Mouse (Mus musculus) testis, adult 2 months (tissue): Measurements from ENCODE around the gene Dock9.

Experiments used
- CTCF ChIP-seq: fragments of 200-500 bp; IDR thresholded peaks from 2 replicates; pipeline ENCODE4 v1.5.1; 2012; ENCODE audit warnings: low read depth, mild to moderate bottlenecking, inconsistent platforms, low read length, moderate library complexity; ENCODE audit not compliant: control insufficient read depth, insufficient read depth, insufficient replicate concordance
- POLR2A ChIP-seq: fragments of 200-500 bp; IDR thresholded peaks from 2 replicates; pipeline ENCODE4 v1.6.1; 2012; ENCODE audit warnings: low read depth, mild to moderate bottlenecking, inconsistent platforms, low read length, moderate library complexity; ENCODE audit not compliant: control insufficient read depth

DNA sequence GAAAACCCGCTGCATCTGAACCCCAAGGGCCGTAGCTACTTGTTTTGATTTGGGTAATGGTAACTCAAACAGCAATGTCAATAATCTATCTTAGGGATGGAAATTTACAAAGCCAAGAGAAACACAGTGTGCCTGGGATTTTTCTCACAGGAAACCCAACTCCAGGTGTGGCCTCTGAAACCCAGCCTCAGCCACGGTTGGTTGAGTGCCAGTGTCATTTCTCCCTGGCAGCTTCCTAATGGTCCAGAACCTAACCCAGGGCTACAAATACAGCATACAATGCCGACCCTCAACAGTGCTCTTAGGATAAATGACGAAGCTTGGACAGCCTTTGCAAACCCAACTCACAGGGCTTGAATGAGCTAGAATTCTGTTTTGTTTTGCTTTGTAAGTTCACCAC lies 92.0 kb downstream of the Dock9 start:
- TF ChIP-seq CTCF (no peak), POLR2A (no peak)
